Mouse (Mus musculus): ENCODE measurements at regions not wholly inside any gene's neighbourhood (a gene's known extent, or its start where the extent isn't known, plus 50 kb on each side); places are given as distances from the start of the nearest gene placed in this dataset.

DNA sequence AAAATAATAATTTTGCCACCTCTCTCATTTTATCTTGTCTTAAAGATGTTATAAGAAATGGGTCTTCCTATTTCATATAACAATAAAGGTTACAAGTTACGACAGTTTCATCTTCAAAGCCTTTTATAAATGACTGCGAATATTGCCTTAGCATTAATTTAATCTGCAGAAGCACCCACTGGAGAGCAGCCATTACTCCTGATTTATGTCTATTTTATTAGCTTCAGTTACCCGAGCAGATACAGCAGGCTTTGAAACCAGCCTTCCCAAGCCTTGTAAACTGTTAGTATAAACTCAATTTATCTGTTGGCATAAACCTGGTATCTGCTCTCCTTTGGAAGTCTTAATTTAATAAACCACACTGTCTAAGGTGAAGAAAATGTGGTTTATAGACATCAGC, 2851.6 kb upstream of the Gm6569 start:
- DNase-seq (ENCODE audit: low spot score in 2 of 2) = no peak

- no peak for DNase-seq (ENCODE audit: low spot score in 2 of 2)
Observed at GRCm38 (mm10) chr15:70987973-70988570, 2846.3 kb upstream of the Gm6569 start.

DNA sequence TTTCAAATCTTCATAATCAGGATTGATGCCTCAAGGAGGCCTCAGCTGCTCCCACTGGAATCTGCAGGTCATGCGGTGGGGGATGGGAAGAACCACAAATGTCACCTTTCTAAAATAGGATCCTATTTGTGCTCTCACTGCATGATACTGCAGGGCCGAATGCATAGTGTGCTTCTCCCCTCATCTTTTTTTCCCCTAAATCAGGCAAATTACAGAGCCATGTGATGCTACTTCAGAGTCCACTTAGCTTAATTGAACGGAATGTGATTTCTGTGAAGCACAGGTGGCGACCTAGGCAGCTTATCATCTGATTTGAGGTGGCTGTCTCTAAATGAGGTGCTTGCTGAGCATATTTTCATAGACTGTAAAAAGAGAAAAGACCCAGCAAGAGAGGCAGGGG, 2841.0 kb upstream of the Gm6569 start:
- DNase-seq (ENCODE audit: low spot score in 2 of 2) = no peak

DNA sequence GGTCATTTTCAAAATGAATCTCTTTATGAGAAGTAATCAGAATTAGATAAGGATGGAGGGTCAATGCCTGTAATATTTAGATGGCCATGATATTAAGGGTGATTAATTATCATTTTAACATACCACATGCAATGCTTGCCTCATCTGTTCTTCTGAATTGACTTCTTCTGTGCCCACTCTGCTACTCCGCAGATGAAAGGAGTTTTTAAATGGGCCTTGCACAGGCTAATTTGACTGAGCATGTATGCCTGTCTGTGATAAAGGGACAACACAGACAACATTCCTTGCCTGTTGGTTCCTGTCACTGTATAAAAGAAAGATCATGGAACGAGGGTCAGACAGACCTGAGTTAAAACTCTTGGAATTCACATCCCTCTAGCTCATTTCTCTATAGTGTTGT, 2824.0 kb upstream of the Gm6569 start:
- DNase-seq (ENCODE audit: low spot score in 2 of 2) = no peak

- no peak for DNase-seq (ENCODE audit: low spot score in 2 of 2)
Observed at GRCm38 (mm10) chr15:71010773-71011172, 2823.6 kb upstream of the Gm6569 start.

- DNase-seq (ENCODE audit: low spot score in 2 of 2) = no peak
Observed at GRCm38 (mm10) chr15:71054251-71054852, 2780.0 kb upstream of the Gm6569 start.

DNA sequence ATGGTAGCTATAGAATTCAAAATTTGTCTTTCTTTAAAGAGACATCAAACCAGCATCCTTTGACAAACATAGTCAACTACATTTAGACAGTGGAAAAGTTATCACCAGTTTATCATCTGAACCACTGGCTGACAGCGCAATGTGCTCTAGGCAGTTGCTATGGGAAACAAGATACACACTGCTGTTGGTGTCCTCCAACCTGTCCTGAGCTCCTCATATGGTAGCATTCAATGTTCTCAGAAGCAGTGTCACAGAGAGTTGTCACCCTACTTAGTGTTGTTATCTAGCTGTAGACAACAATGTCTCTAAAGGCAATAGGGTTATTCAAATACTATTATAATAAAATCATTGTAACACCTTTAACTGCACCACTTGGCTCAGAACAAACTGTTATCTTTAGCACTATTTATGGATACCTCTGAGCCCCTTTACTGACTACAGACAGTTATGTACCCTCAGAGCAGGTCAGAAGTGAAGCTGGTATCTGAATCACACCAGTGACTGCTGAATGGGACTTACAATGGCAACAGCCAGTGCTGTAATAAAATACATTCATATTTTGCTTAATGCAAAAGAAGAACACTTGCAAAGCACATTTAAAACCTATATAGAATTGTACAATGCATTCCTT, 2747.9 kb upstream of the Gm6569 start:
- no peak for DNase-seq (ENCODE audit: low spot score in 2 of 2)

GRCm38 (mm10) chr15:71099111-71099510, 2735.2 kb upstream of the Gm6569 start:
- DNase-seq (ENCODE audit: low spot score in 2 of 2) = peak; percentile 3 to 30

GRCm38 (mm10) chr15:71129802-71130201, 2704.6 kb upstream of the Gm6569 start:
- DNase-seq (ENCODE audit: low spot score in 2 of 2) = no peak

- no peak for DNase-seq (ENCODE audit: low spot score in 2 of 2)
Observed at GRCm38 (mm10) chr15:71157680-71158079, 2676.7 kb upstream of the Gm6569 start.

GRCm38 (mm10) chr15:71162097-71162496, 2672.3 kb upstream of the Gm6569 start:
- DNase-seq (ENCODE audit: low spot score in 2 of 2) = no peak

- DNase-seq (ENCODE audit: low spot score in 2 of 2) = peak; percentile 22 to 66
Observed at GRCm38 (mm10) chr15:71195011-71195739, 2639.2 kb upstream of the Gm6569 start.

GRCm38 (mm10) chr15:71240647-71241351, 2593.6 kb upstream of the Gm6569 start:
- peak; percentile 77 to 95 for DNase-seq (ENCODE audit: low spot score in 2 of 2)

GRCm38 (mm10) chr15:71243539-71243938, 2590.8 kb upstream of the Gm6569 start:
- peak; percentile 50 to 84 for DNase-seq (ENCODE audit: low spot score in 2 of 2)

GRCm38 (mm10) chr15:71275876-71276565, 2558.3 kb upstream of the Gm6569 start:
- DNase-seq (ENCODE audit: low spot score in 2 of 2) = no peak

- no peak for DNase-seq (ENCODE audit: low spot score in 2 of 2)
Observed at GRCm38 (mm10) chr15:71276566-71276912, 2557.8 kb upstream of the Gm6569 start.

GRCm38 (mm10) chr15:71277388-71277787, 2557.0 kb upstream of the Gm6569 start:
- DNase-seq (ENCODE audit: low spot score in 2 of 2) = no peak

- peak; percentile 23 to 66 for DNase-seq (ENCODE audit: low spot score in 2 of 2)
Observed at GRCm38 (mm10) chr15:71283775-71284174, 2550.6 kb upstream of the Gm6569 start.

DNA sequence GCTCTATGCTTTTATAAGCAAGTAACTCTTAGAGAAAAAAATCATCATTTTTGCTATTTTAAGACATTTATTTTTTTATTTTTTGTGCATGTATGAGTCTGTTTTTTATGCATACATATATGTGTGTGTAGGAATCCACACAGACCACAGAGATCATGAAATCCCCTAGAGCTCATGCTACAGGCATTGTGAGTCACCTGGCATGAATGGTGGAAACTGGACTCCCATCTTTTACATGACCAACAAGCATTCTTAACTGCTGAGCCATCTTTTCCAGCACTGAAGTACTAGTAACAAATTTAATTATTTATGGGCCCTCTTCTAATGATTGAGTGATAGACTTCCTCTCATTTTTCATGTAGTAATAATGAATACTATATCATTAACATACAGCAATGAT, 2531.8 kb upstream of the Gm6569 start:
- no peak for DNase-seq (ENCODE audit: low spot score in 2 of 2)

DNA sequence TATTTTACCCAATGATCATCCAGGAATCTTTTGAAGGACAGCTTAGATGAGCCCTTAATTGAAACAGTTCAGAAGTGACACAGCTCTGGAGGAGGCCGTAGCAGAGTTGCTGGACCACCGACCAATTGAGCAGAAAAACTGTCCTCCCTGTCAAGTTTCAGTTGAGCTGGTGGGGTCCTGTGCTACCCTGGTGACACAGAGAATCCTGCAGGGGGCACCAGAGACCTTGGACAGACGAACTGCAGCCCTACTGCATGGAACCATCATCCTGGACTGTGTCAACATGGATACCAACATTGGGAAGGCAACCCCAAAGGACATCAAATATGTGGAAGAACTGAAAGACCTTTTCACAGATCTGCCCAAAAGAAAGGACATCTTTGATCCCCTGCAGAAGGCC, 2524.1 kb upstream of the Gm6569 start:
- no peak for DNase-seq (ENCODE audit: low spot score in 2 of 2)

DNA sequence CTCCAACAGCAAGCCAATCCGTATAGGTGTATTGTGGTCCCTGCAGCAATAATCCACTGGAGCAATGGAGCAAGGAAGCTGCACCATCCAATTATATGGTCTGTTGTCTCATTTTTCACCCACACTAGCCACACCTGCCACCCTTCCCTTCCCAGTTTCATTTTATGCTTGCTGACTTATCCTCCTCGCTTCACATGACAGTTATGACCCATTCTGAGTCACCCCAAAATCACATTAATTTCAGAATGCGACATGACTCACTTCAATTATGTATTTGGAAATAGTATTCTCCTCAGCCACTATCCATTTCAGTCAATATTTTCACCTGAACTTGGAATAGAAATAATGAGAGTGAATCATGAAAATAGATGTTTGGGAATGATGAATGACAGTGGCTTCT, 2507.8 kb upstream of the Gm6569 start:
- no peak for DNase-seq (ENCODE audit: low spot score in 2 of 2)
